Mouse (Mus musculus): ENCODE results near the gene Il4. TPM values are rescaled to one million over a fixed set of nuclear protein-coding genes. Genes with fewer than 3 reads are reported as not detected.

The Il4 gene
- polyA plus RNA-seq, 1 experiment, result not detected

GRCm38 (mm10) chr11:53652427-53652826 lies 34.0 kb upstream of the Il4 start:
- Histone ChIP-seq H3K4me3 (replicated peaks; ENCODE audit: insufficient read depth, low read depth, low read length) (no peak overlapping the region), H3K27ac (ENCODE audit: insufficient read depth, low read length) (no peak overlapping the region), H3K27me3 (ENCODE audit: control insufficient read depth, insufficient read depth, low read length) (no peaks in the 10 kb centered on the region), H3K4me1 (ENCODE audit: control insufficient read depth, insufficient read depth, low read length) (no peaks in the 10 kb centered on the region)
- 90% methylated on average over 2 of the region's 2 CpGs for WGBS
- no peak for DNase-seq
- TF ChIP-seq POLR2A (IDR thresholded peaks at IDR 0.05; ENCODE audit: borderline replicate concordance, insufficient read depth, low read length), result no peak
- TF ChIP-seq CTCF (IDR thresholded peaks at IDR 0.05; ENCODE audit: borderline replicate concordance, insufficient read depth, low read depth, low read length), result no peak

- no peak overlapping the region for H3K4me3 ChIP-seq (replicated peaks; ENCODE audit: insufficient read depth, low read depth, low read length)
- no peaks in the 10 kb centered on the region for H3K4me1 ChIP-seq (ENCODE audit: control insufficient read depth, insufficient read depth, low read length)
- DNase-seq, result no peak
- 93% methylated on average over 4 of the region's 4 CpGs for WGBS
- H3K27ac ChIP-seq (ENCODE audit: insufficient read depth, low read length), result no peak overlapping the region
- H3K27me3 ChIP-seq (ENCODE audit: control insufficient read depth, insufficient read depth, low read length), result no peaks in the 10 kb centered on the region
- no peak for TF ChIP-seq CTCF (IDR thresholded peaks at IDR 0.05; ENCODE audit: borderline replicate concordance, insufficient read depth, low read depth, low read length)
- TF ChIP-seq POLR2A (IDR thresholded peaks at IDR 0.05; ENCODE audit: borderline replicate concordance, insufficient read depth, low read length), result no peak
These were observed 33.0 kb upstream of the Il4 start for GRCm38 (mm10) chr11:53651441-53651840.

DNA sequence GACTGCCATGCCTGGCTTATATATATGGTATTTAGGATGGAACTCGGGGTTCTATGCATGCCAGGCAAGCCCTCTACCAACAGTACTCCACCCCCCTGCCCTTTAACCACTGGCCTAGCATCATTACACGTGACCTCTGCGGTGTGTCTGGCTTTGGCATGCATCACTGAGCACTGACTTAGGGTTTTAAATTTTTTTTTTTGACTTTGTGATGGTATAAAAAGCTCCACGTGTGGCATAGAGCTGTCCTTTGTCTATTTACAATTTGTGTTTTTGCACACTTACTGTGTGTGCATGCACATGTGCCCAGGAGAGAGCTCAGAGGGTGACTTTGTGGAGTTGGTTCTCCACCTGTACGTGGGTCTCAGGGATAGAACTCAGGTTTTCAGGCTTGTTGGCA lies 25.5 kb upstream of the Il4 start:
- WGBS, result 64% methylated on average over 5 of the region's 5 CpGs
- TF ChIP-seq CTCF (IDR thresholded peaks at IDR 0.05; ENCODE audit: borderline replicate concordance, insufficient read depth, low read depth, low read length) (no peak), POLR2A (IDR thresholded peaks at IDR 0.05; ENCODE audit: borderline replicate concordance, insufficient read depth, low read length) (no peak)
- no peaks in the 10 kb centered on the region for H3K27me3 ChIP-seq (ENCODE audit: control insufficient read depth, insufficient read depth, low read length)

GRCm38 (mm10) chr11:53642744-53643279 lies 24.3 kb upstream of the Il4 start:
- no peak overlapping the region for H3K4me3 ChIP-seq (replicated peaks; ENCODE audit: insufficient read depth, low read depth, low read length)
- DNase-seq, result no peak
- 78% methylated on average over 12 of the region's 12 CpGs for WGBS
- TF ChIP-seq CTCF (IDR thresholded peaks at IDR 0.05; ENCODE audit: borderline replicate concordance, insufficient read depth, low read depth, low read length), result peak; percentile 16; the same call in 1 of the 2 replicates
- no peak for TF ChIP-seq POLR2A (IDR thresholded peaks at IDR 0.05; ENCODE audit: borderline replicate concordance, insufficient read depth, low read length)
- no peaks in the 10 kb centered on the region for H3K27me3 ChIP-seq (ENCODE audit: control insufficient read depth, insufficient read depth, low read length)
- no peaks in the 10 kb centered on the region for H3K4me1 ChIP-seq (ENCODE audit: control insufficient read depth, insufficient read depth, low read length)
- H3K27ac ChIP-seq (ENCODE audit: insufficient read depth, low read length), result no peak overlapping the region

More for the DNA sequence above, 25.5 kb upstream of the Il4 start:
- DNase-seq, result no peak
- Histone ChIP-seq H3K4me1 (ENCODE audit: control insufficient read depth, insufficient read depth, low read length) (no peaks in the 10 kb centered on the region), H3K4me3 (replicated peaks; ENCODE audit: insufficient read depth, low read depth, low read length) (no peak overlapping the region), H3K27ac (ENCODE audit: insufficient read depth, low read length) (no peak overlapping the region)

- TF ChIP-seq CTCF (IDR thresholded peaks at IDR 0.05; ENCODE audit: borderline replicate concordance, insufficient read depth, low read depth, low read length), result no peak
- no peak for DNase-seq
- Histone ChIP-seq H3K27me3 (ENCODE audit: control insufficient read depth, insufficient read depth, low read length) (no peaks in the 10 kb centered on the region), H3K4me3 (replicated peaks; ENCODE audit: insufficient read depth, low read depth, low read length) (no peak overlapping the region), H3K4me1 (ENCODE audit: control insufficient read depth, insufficient read depth, low read length) (no peaks in the 10 kb centered on the region), H3K27ac (ENCODE audit: insufficient read depth, low read length) (no peak overlapping the region)
- WGBS, result 79% methylated on average over 10 of the region's 10 CpGs
These were observed 19.4 kb upstream of the Il4 start for GRCm38 (mm10) chr11:53637803-53638260.

- no peak overlapping the region for H3K4me3 ChIP-seq (replicated peaks; ENCODE audit: insufficient read depth, low read depth, low read length)
- H3K27me3 ChIP-seq (ENCODE audit: control insufficient read depth, insufficient read depth, low read length), result no peaks in the 10 kb centered on the region
- no peak overlapping the region for H3K27ac ChIP-seq (ENCODE audit: insufficient read depth, low read length)
- no peak for DNase-seq
- no peak for TF ChIP-seq CTCF (IDR thresholded peaks at IDR 0.05; ENCODE audit: borderline replicate concordance, insufficient read depth, low read depth, low read length)
- no peak for TF ChIP-seq POLR2A (IDR thresholded peaks at IDR 0.05; ENCODE audit: borderline replicate concordance, insufficient read depth, low read length)
- H3K4me1 ChIP-seq (ENCODE audit: control insufficient read depth, insufficient read depth, low read length), result no peaks in the 10 kb centered on the region
- WGBS, result 58% methylated on average over 21 of the region's 21 CpGs
These were observed 18.8 kb upstream of the Il4 start for GRCm38 (mm10) chr11:53637046-53637802.

GRCm38 (mm10) chr11:53636183-53636646 lies 17.7 kb upstream of the Il4 start:
- peak overlapping the region; percentile 41 for H3K4me3 ChIP-seq (replicated peaks; ENCODE audit: insufficient read depth, low read depth, low read length)
- H3K27ac ChIP-seq (ENCODE audit: insufficient read depth, low read length), result no peak overlapping the region
- H3K27me3 ChIP-seq (ENCODE audit: control insufficient read depth, insufficient read depth, low read length), result no peaks in the 10 kb centered on the region
- 4% methylated on average over 40 of the region's 40 CpGs for WGBS
- H3K4me1 ChIP-seq (ENCODE audit: control insufficient read depth, insufficient read depth, low read length), result no peaks in the 10 kb centered on the region
- peak; percentile 36 to 41 for DNase-seq
- TF ChIP-seq POLR2A (IDR thresholded peaks at IDR 0.05; ENCODE audit: borderline replicate concordance, insufficient read depth, low read length) (no peak), CTCF (IDR thresholded peaks at IDR 0.05; ENCODE audit: borderline replicate concordance, insufficient read depth, low read depth, low read length) (no peak)
